Mouse (Mus musculus) NIH3T3 (cell line): ENCODE data around the gene Otud7a.
A peak's percentile ranks its signal among the peaks of the same experiment; 100 is the strongest.

ENCODE experiments used
- DNase-seq: peaks from one replicate; pipeline ENCODE4 v3.0.0-alpha.2; 2012; ENCODE audit warnings: low read depth

Otud7a gene

DNA sequence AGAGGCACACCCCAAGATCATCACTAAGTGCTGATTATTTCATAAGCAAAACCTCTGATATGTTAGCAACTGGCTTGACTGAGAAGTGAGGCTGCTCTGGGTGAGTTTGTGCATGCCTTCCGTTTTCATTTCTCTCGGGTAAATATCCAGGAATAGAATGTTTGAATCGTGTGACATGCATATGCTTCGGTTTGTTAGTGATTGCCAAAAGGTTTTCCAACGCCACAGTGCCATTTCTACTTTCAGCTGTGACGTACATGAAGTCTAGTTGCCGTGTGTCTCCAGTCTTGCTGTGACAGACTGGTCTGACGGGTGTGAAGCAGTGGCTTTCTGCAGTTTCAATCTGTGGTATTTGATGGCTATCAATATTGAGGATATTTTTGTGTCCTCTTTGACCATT is 273.4 kb downstream of the Otud7a start:
- no peak for DNase-seq

- DNase-seq: no peak
Observed at GRCm38 (mm10) chr7:63719183-63719944, 274.8 kb downstream of the Otud7a start.

- no peak for DNase-seq
Observed at GRCm38 (mm10) chr7:63720682-63721081, 276.1 kb downstream of the Otud7a start.

- DNase-seq: no peak
Observed at GRCm38 (mm10) chr7:63725040-63725729, 280.6 kb downstream of the Otud7a start.

DNA sequence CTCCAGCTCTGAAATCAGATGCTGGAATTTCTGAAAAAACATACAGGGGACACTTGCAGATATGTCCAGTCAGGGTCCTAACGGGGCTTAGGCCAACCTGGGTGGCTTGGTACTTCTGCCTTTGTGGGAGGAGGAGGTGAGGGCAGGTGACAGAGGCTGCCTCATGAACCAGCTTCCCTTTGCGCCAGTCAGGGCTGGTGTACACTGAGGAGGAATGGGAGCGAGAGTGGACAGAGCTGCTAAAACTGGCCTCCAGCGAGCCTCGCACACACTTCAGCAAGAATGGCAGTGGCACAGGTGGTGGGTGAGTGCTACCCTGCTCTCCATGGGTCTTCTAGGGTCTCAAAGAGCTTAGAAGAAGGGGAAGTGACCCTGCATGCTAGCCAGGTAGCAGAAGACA is 285.1 kb downstream of the Otud7a start:
- DNase-seq: no peak

GRCm38 (mm10) chr7:63730012-63730411 is 285.5 kb downstream of the Otud7a start:
- no peak for DNase-seq

- no peak for DNase-seq
Observed at GRCm38 (mm10) chr7:63737725-63738124, 293.2 kb downstream of the Otud7a start.

GRCm38 (mm10) chr7:63738142-63738541 is 293.6 kb downstream of the Otud7a start:
- DNase-seq: no peak

DNA sequence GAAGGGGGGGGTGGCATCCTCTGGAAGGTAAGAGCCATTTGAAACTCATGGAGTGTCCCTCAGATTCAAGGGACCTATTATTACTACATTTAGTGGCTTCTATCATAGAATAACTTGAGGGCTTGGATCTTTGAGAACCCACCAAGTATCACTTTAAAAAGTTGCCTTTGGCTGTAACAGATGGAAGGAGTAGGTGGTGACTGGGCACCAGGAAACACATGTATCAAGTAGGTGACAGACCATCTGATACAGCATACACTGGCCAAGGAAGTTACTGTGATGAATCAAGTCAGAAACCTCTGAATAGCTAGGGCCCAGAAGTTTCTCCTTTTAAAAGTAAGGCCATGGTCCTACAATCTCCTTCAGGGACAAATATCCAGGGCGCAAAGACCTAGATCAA is 298.6 kb downstream of the Otud7a start:
- DNase-seq: no peak

DNA sequence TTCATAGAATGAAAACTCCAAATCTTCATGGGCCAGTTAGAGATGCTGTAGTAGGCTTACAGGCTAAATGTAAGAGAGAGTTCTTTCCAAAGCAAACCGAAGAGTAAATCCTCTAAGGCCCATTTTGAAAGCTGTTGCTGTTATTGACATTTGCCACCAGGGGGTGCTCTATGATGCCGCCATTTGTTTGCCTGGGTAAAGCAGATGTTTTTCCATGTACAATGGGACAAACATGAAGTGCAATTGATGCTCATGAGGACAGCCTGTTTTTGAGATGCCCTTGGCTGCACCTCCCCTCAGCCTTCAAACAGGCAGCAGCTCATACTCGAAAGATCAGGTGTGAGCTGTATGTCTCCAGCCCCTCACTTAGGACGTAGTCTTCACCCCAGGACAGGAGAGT is 307.5 kb downstream of the Otud7a start:
- DNase-seq: peak; percentile 76

DNA sequence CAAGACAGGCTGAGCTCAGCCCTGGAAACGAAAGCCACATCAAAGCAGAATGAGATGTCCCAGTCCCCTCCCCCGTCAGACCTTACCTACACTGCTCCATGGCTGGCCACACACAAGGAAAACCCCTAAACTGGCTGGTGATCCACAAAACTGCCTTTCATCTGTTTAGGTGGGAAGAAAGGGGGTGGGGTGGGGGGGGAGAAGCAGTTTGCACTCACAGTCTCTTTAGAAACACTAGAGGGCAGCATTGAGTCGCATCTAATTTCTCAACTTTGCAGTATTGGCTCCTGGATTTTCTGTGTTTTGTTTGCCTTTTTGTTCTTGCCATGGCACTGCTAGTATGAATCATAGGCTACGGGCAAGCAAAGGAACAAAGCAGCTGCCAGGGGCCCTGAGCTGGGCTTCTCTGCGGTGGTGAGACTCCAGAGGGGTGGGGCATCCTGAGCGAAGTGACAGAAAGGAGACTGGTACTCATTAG is 308.8 kb downstream of the Otud7a start:
- peak; percentile 84 for DNase-seq

- no peak for DNase-seq
Observed at GRCm38 (mm10) chr7:63754573-63755475, 310.3 kb downstream of the Otud7a start.

GRCm38 (mm10) chr7:63755476-63755948 is 311.0 kb downstream of the Otud7a start:
- peak; percentile 56 for DNase-seq

- DNase-seq: no peak
Observed at GRCm38 (mm10) chr7:63757136-63757677, 312.7 kb downstream of the Otud7a start.

DNA sequence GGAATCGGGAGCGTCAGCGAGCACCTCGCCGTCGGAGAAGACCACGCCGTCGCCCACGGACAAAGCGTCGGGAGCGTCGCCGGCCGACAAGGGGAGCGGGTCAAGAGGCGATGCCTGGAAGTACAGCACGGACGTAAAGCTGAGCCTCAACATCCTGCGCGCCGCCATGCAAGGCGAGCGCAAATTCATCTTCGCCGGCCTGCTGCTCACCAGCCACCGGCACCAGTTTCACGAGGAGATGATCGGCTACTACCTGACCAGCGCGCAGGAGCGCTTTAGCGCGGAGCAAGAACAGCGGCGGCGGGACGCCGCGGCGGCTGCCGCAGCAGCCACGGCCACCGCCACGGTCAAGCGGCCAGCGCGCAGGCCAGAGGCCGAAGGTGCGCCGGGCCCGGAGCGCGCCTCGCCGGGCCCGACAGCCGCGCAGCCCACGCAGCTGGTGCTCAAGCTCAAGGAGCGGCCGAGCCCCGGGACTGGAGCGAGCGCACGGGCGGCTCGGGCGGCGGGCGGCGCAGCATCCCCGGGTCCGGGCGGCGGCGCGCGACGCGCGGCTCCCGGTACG is 313.2 kb downstream of the Otud7a start:
- DNase-seq: no peak

GRCm38 (mm10) chr7:63758240-63758826 is 313.8 kb downstream of the Otud7a start:
- no peak for DNase-seq

- no peak for DNase-seq
Observed at GRCm38 (mm10) chr7:63759606-63760005, 315.1 kb downstream of the Otud7a start.

DNA sequence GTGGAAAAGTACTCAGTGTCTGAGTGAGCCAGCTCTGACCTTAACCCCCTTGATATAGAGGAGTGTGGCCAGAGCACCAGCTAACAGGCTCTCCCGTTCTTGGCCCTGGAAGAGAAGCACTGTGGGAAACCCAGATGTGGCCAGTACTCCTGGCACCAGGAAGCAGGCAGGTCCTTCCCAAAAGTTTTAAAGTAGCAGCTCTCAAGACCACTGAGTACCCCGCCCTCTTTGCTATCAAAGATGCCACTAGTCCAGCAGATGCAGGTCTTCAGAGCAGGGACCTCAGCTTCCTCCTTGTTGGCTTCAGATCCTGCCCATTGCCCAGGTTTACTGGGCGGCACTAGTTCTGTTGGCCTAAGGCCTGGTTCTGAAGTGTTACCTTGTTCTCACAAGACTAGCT is 318.0 kb downstream of the Otud7a start:
- DNase-seq: no peak

GRCm38 (mm10) chr7:63768398-63769029 is 324.0 kb downstream of the Otud7a start:
- no peak for DNase-seq

GRCm38 (mm10) chr7:63773268-63773667 is 328.7 kb downstream of the Otud7a start:
- no peak for DNase-seq

GRCm38 (mm10) chr7:63774291-63774690 is 329.7 kb downstream of the Otud7a start:
- no peak for DNase-seq
